Mouse (Mus musculus) olfactory bulb, adult 2 months (tissue): ENCODE measurements around the gene Tbx1.

ENCODE experiments used
- CTCF ChIP-seq: fragments of 200-500 bp; IDR thresholded peaks from 2 replicates; pipeline ENCODE4 v1.5.1; 2012; ENCODE audit warnings: low read depth, mild to moderate bottlenecking, low read length, moderate library complexity; ENCODE audit not compliant: insufficient read depth
- POLR2A ChIP-seq: fragments of 200-500 bp; IDR thresholded peaks from 2 replicates; pipeline ENCODE4 v1.6.1; 2012; ENCODE audit warnings: mild to moderate bottlenecking, low read depth, low read length, moderate library complexity; ENCODE audit not compliant: insufficient read depth

- no peak for TF ChIP-seq CTCF
- TF ChIP-seq POLR2A, result no peak
Observed at GRCm38 (mm10) chr16:18593930-18594329, 3.5 kb upstream of the Tbx1 start.
